Mouse (Mus musculus): Measurements from ENCODE around the gene Itgb1bp1.
A peak's percentile ranks its signal among the peaks of the same experiment; 100 is the strongest.

The Itgb1bp1 gene

GRCm38 (mm10) chr12:21241965-21242364 lies 44.1 kb downstream of the Itgb1bp1 start:
- no peak for DNase-seq

GRCm38 (mm10) chr12:21234560-21234959 lies 51.5 kb downstream of the Itgb1bp1 start:
- no peak for DNase-seq

- DNase-seq = no peak
These were observed 52.4 kb downstream of the Itgb1bp1 start for GRCm38 (mm10) chr12:21233727-21234126.

GRCm38 (mm10) chr12:21229076-21229918 lies 56.8 kb downstream of the Itgb1bp1 start:
- DNase-seq = peak; percentile 40 to 76

GRCm38 (mm10) chr12:21228650-21229049 lies 57.4 kb downstream of the Itgb1bp1 start:
- no peak for DNase-seq

GRCm38 (mm10) chr12:21227076-21227980 lies 58.8 kb downstream of the Itgb1bp1 start:
- DNase-seq = peak; percentile 80 to 87

- DNase-seq = no peak
These were observed 59.8 kb downstream of the Itgb1bp1 start for GRCm38 (mm10) chr12:21226316-21226715.

- DNase-seq = peak; percentile 40 to 72
These were observed 60.7 kb downstream of the Itgb1bp1 start for GRCm38 (mm10) chr12:21225358-21225757.

- DNase-seq = peak in 1 of 2 experiments; percentile 42
These were observed 62.2 kb downstream of the Itgb1bp1 start for GRCm38 (mm10) chr12:21223923-21224322.

GRCm38 (mm10) chr12:21220596-21220995 lies 65.5 kb downstream of the Itgb1bp1 start:
- DNase-seq = no peak

GRCm38 (mm10) chr12:21217776-21218444 lies 68.2 kb downstream of the Itgb1bp1 start:
- DNase-seq = no peak

GRCm38 (mm10) chr12:21214551-21215165 lies 71.4 kb downstream of the Itgb1bp1 start:
- DNase-seq = no peak

GRCm38 (mm10) chr12:21212876-21213275 lies 73.2 kb downstream of the Itgb1bp1 start:
- no peak for DNase-seq

GRCm38 (mm10) chr12:21209273-21209672 lies 76.8 kb downstream of the Itgb1bp1 start:
- no peak for DNase-seq

GRCm38 (mm10) chr12:21208172-21208795 lies 77.8 kb downstream of the Itgb1bp1 start:
- DNase-seq = no peak

- no peak for DNase-seq
These were observed 78.7 kb downstream of the Itgb1bp1 start for GRCm38 (mm10) chr12:21207422-21207821.

- DNase-seq = no peak
These were observed 80.3 kb downstream of the Itgb1bp1 start for GRCm38 (mm10) chr12:21205799-21206198.

- DNase-seq = peak; percentile 63 to 71
These were observed 81.3 kb downstream of the Itgb1bp1 start for GRCm38 (mm10) chr12:21204701-21205312.

- no peak for DNase-seq
These were observed 84.4 kb downstream of the Itgb1bp1 start for GRCm38 (mm10) chr12:21201485-21202269.

- DNase-seq = no peak
These were observed 85.5 kb downstream of the Itgb1bp1 start for GRCm38 (mm10) chr12:21200613-21201012.

- no peak for DNase-seq
These were observed 89.7 kb downstream of the Itgb1bp1 start for GRCm38 (mm10) chr12:21196420-21196819.

All from lung, postnatal 4 days (tissue).